Mouse (Mus musculus) cortical plate, adult 2 months (tissue): ENCODE data around the gene Ptges. TPM values are rescaled to one million over a fixed set of nuclear protein-coding genes. Genes with fewer than 3 reads are reported as not detected.
"Not testable (repeated sequence)": the region's sequence is repeated elsewhere in the genome, so short reads cannot be mapped to it uniquely, and the experiment has no call there.

ENCODE experiments used
- H3K27ac ChIP-seq: fragments of 200-500 bp; 2 replicates; pipeline ENCODE4 v1.5.1; 2012; ENCODE audit warnings: low read length, control low read depth, inconsistent platforms; ENCODE audit not compliant: insufficient read depth
- H3K4me1 ChIP-seq: fragments of 200-500 bp; 2 replicates; pipeline ENCODE4 v1.6.1; 2011; ENCODE audit warnings: low read length; ENCODE audit not compliant: control insufficient read depth, insufficient read depth
- H3K4me3 ChIP-seq: fragments of 200-500 bp; 2 replicates; pipeline ENCODE4 v1.5.1; 2011; ENCODE audit warnings: mild to moderate bottlenecking, low read length, control low read depth; ENCODE audit not compliant: insufficient read depth
- CTCF ChIP-seq: fragments of 200-500 bp; IDR thresholded peaks from 2 replicates; pipeline ENCODE4 v1.5.1; 2011; ENCODE audit warnings: mild to moderate bottlenecking, control low read depth, low read length; ENCODE audit not compliant: insufficient read depth; ENCODE audit errors: extremely low read depth
- POLR2A ChIP-seq: fragments of 200-500 bp; IDR thresholded peaks from 2 replicates; pipeline ENCODE4 v1.6.1; 2011; ENCODE audit warnings: mild to moderate bottlenecking, low read length, control low read depth; ENCODE audit not compliant: insufficient read depth; ENCODE audit errors: extremely low read depth
- polyA plus RNA-seq: library from polyadenylated mRNA; depleted of rRNA; stranded (reverse); fragments of >200 nt; gene quantifications from 2 replicates; pipeline ENCODE4 v1.2.3, GENCODE M21; 2012

Ptges gene
- polyA plus RNA-seq, 1 experiment: 7.2 TPM

GRCm38 (mm10) chr2:30952457-30952823, 22.8 kb upstream of the Ptges start:
- TF ChIP-seq CTCF (0 out of 2 replicates have a peak, but pooled peaks have one; percentile 14), POLR2A (no peak)
- Histone ChIP-seq H3K27ac (no peak overlapping the region), H3K4me3 (peak overlapping the region; percentile 79), H3K4me1 (peaks cover 11% of the 10 kb centered on the region)

GRCm38 (mm10) chr2:30942603-30943011, 12.9 kb upstream of the Ptges start:
- peak overlapping the region; percentile 48 for H3K4me3 ChIP-seq
- peak; percentile 94 for TF ChIP-seq CTCF
- peak; percentile 13; the same call in 1 of the 2 replicates for TF ChIP-seq POLR2A
- H3K4me1 ChIP-seq: no peaks in the 10 kb centered on the region
- no peak overlapping the region for H3K27ac ChIP-seq

GRCm38 (mm10) chr2:30942116-30942515, 12.5 kb upstream of the Ptges start:
- H3K4me3 ChIP-seq: peak overlapping the region; percentile 48; the same call in 1 of the 2 replicates
- not testable (repeated sequence) for H3K27ac ChIP-seq, H3K4me1 ChIP-seq

GRCm38 (mm10) chr2:30941586-30941985, 11.9 kb upstream of the Ptges start:
- TF ChIP-seq POLR2A (no peak), CTCF (no peak)

GRCm38 (mm10) chr2:30938574-30938991, 8.9 kb upstream of the Ptges start:
- no peaks in the 10 kb centered on the region for H3K4me1 ChIP-seq
- no peak overlapping the region for H3K4me3 ChIP-seq
- H3K27ac ChIP-seq: no peak overlapping the region
- TF ChIP-seq POLR2A (no peak), CTCF (no peak)

More at GRCm38 (mm10) chr2:30941586-30941985, 11.9 kb upstream of the Ptges start:
- Histone ChIP-seq H3K4me3 (no peak overlapping the region), H3K27ac (no peak overlapping the region), H3K4me1 (no peaks in the 10 kb centered on the region)

- Histone ChIP-seq H3K4me3 (no peak overlapping the region), H3K27ac (no peak overlapping the region), H3K4me1 (no peaks in the 10 kb centered on the region)
- TF ChIP-seq CTCF: no peak
These were observed 8.1 kb upstream of the Ptges start for GRCm38 (mm10) chr2:30937731-30938130.

GRCm38 (mm10) chr2:30936808-30937207, 7.1 kb upstream of the Ptges start:
- H3K4me3 ChIP-seq: no peak overlapping the region
- H3K4me1 ChIP-seq: no peaks in the 10 kb centered on the region
- no peak overlapping the region for H3K27ac ChIP-seq
- TF ChIP-seq CTCF (no peak), POLR2A (no peak)

- no peak for TF ChIP-seq POLR2A
- TF ChIP-seq CTCF: peak; percentile 97
- H3K27ac ChIP-seq: no peak overlapping the region
- H3K4me1 ChIP-seq: no peaks in the 10 kb centered on the region
- no peak overlapping the region for H3K4me3 ChIP-seq
These were observed 4.3 kb upstream of the Ptges start for GRCm38 (mm10) chr2:30933917-30934450.

GRCm38 (mm10) chr2:30933032-30933431, 3.4 kb upstream of the Ptges start:
- no peak for TF ChIP-seq POLR2A
- Histone ChIP-seq H3K27ac (no peak overlapping the region), H3K4me3 (no peak overlapping the region), H3K4me1 (no peaks in the 10 kb centered on the region)

GRCm38 (mm10) chr2:30931922-30932321, 2.3 kb upstream of the Ptges start:
- Histone ChIP-seq H3K27ac (no peak overlapping the region), H3K4me3 (no peak overlapping the region), H3K4me1 (no peaks in the 10 kb centered on the region)
- no peak for TF ChIP-seq POLR2A

- not testable (repeated sequence) for H3K27ac ChIP-seq, H3K4me1 ChIP-seq
These were observed 1.2 kb upstream of the Ptges start for GRCm38 (mm10) chr2:30930846-30931245.

More at GRCm38 (mm10) chr2:30930846-30931245, 1.2 kb upstream of the Ptges start:
- H3K4me3 ChIP-seq: not testable (repeated sequence)
